Mouse (Mus musculus): Measurements from ENCODE around the gene Map4k4. TPM values are rescaled to one million over a fixed set of nuclear protein-coding genes. Genes with fewer than 3 reads are reported as not detected.

The Map4k4 gene
- 22.0 and 22.8 TPM in 2 replicates for polyA plus RNA-seq (2012; rRNA removed)

DNA sequence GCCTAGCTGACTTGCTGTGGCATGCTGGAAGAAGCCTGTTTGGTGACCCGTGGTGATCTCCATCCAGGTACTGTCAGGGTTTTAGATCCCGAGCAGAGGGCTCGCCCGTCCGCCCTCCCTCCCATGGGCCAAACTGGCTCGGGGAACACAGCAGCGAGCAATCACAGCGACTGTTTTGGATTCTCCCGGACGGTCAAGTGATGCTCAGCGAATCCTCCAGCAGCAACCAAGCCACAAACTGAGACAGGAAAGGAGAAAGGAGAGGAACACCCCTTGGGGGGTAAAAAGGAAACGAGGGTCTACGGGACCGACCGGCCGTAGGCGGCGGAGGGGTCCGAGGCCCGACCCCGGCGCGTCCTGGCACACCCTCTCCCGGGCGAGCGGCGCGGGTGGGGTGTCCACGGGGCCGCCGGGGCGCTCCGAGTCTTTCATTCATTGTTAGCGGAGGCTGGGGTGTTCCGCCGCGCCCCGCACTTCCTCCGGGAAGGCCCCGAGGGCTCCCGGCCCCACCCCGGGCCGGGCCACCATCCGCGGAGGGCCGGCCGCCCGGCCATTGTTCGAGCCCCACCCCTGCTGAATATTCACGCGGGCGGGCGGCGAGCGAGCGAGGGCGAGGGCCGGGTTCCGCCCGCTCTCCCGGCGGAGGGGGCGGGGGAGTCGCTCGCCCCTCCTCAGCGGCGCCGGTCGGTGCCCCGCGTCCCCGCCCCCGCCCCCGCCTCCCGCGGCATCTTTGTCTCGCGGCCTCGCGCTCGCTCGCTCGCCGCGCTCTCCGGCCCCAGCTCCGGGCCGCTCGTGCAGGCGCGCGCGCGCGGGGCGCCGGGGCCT lies at the start of gene Map4k4:
Gene Map4k4, plus strand, starts transcription at position 733 of the 825 bp plus-strand sequence.

DNA sequence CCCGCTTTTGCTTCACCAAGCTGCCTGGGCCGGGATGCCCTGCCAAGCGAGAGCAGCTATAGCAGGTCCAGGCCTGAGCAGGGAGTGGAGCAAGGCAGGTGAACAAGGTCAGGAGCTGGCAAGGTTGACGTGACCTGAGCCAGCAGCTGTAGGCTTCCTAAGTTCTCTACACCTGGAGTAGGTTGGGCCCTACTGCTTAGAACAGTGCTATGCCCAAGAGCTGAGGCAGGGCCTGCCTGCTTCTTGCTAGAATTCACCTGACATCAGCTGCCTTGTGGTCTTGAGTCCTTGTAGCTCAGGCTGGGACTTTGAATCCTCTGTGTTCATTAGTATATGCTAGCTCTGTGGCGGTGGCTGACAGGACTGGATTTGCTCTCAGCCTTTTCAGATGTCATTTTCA lies 173.1 kb downstream of the Map4k4 start, which contains the start of gene Il1r2:
Gene Il1r2, plus strand, starts transcription at position 301 of the 400 bp plus-strand sequence.

Other genes starting within 250 kb of the Map4k4 start
- 0.21 and 0.22 TPM in 2 replicates for gene Creg2, start 249.4 kb upstream of the Map4k4 start, polyA plus RNA-seq (2012; rRNA removed)
- gene Rfx8, start 179.9 kb upstream of the Map4k4 start, polyA plus RNA-seq (2012; rRNA removed) = 0.10 TPM in 1 of 2 replicates, not detected in the other
- gene Gm3646, start 95.6 kb upstream of the Map4k4 start, polyA plus RNA-seq (2012; rRNA removed) = not detected in 2 replicates
- gene Il1r2, start 173.2 kb downstream of the Map4k4 start, polyA plus RNA-seq (2012; rRNA removed) = 0.20 TPM in 1 of 2 replicates, not detected in the other